Mouse (Mus musculus): ENCODE measurements around the gene Fbxl4. TPM values are rescaled to one million over a fixed set of nuclear protein-coding genes. Genes with fewer than 3 reads are reported as not detected.
"Not testable (repeated sequence)": the region's sequence is repeated elsewhere in the genome, so short reads cannot be mapped to it uniquely, and the experiment has no call there.

Fbxl4 gene
- 10 to 100 TPM; 14.3 TPM for total RNA-seq (2021)
- long read RNA-seq, experiment 1, transcript Fbxl4-201 (9 exons, 2,546 nt), result major isoform, 14 of 23 reads
- long read RNA-seq, experiment 1, partial matches to known transcripts, result 2 of 23 reads
- long read RNA-seq, experiment 1, other reads (novel, unspliced or antisense), result 6 of 23 reads
- long read RNA-seq, experiment 2, transcript Fbxl4-201 (9 exons, 2,546 nt), result major isoform, 16 of 22 reads
- long read RNA-seq, experiment 2, partial matches to known transcripts, result 0 of 22 reads
- long read RNA-seq, experiment 2, other reads (novel, unspliced or antisense), result 6 of 22 reads

DNA sequence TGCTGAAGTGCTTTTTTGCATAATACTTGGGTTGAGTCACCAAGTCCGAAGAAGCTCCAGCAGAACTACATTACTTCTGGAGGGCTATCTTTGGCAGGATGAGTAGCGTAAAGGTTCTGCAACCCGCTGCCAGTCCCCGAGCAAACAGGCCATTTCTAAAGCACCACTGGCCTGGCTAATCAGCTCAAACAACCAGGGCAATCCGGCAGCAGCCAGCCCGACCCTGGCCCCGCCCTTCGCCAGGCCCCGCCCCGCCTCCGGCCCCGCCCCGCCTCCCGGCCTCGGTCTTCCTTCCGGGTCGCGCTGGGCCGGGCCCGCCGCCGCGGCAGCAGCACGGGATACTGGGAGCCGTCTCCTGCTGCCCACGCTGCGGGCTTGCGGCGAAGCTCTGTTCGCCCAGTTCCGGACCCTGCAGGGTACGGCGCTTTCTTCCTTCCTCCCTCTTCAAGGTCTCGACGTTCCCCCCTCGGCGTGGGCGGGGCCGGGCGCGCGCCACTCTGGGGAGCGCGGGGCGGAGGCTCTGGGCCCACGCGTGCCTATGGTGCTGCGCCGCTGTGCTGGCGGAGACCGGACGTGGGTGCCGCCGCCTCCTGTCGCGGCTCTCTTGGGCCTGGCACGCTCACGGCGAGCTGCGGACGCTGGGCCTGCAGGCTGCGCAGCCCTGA is at the start of gene Fbxl4:
Gene Fbxl4, plus strand, starts transcription at position 278 of the 665 bp plus-strand sequence.
- DNase-seq (ENCODE audit: low spot score in 2 of 2), result peak; percentile 76 to 84

DNA sequence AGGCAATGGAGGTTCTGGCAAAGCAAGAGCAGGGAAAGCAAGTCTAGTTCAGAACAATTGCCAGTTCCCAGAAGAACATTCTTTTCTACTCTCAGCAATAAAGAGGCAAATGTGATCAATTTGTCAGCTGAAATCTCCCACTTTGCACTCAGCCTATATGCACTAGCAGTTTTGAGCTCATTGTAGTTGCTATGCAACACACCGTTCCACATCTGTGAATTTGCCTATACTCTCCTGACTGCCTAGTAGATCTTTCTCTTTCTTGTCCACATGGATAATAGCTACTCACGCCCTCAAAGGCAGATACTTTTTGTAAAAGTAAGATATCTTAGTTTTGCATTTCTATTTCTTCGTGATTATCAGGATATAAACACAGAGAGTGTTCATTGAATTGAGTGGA is 42.8 kb upstream of the Fbxl4 start:
- DNase-seq (ENCODE audit: low spot score in 2 of 2), result no peak

DNA sequence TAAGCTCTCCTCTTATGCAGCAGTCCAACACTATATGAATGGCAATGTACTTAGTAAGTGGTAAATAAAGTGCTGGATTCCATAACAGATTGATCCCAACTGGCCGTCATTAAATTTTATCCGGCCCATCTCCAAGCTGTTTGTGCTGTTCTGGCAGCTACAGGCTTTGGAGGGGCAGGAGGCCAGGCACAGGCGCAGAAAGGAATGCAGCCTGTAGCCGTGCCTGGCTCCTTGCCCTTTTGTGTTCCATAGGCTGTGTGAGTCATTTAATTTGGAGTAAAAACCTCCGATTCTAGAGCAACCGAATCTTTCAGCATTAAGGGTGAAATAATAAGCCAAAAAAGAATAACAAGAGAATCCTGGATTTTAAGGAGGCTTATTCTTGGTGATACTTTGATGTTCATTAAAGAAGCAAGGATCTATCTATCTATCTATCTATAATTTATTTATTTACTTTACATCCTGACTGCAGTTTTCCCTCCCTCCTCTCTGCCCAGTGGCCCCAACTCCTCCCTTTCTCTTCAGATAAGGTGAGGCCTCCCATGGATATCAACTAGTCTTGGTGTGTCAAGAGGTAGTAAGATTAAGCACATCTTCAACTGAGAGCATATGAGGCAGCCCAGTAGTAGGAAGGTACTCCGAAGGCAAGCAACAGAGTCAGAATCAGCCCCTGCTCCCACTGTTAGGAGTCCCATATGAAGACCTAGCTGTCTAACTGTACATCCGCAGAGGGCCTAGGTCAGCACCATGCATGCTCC is 14.3 kb upstream of the Fbxl4 start:
- DNase-seq (ENCODE audit: low spot score in 2 of 2), result peak in 1 of 2 experiments; percentile 58

DNA sequence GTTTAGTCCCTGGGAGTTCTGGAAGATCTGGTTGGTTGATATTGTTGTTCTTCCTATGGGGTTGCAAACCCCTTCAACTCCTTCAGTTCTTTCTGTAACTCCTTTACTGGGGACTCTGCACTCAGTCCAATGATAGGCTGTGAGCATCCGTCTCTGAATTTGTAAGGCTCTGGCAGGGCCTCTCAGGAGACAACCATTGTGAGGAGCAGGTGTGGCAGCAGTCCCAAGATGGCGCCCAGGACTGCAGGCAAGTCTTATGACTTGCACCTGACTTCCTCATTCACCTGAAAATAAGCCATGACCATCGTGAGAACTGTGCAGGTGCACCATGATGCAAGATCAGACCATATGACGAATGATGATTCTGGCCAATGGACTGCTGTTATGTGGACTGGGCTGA is 8.3 kb upstream of the Fbxl4 start:
- not testable (repeated sequence) for DNase-seq (ENCODE audit: low spot score in 2 of 2)

DNA sequence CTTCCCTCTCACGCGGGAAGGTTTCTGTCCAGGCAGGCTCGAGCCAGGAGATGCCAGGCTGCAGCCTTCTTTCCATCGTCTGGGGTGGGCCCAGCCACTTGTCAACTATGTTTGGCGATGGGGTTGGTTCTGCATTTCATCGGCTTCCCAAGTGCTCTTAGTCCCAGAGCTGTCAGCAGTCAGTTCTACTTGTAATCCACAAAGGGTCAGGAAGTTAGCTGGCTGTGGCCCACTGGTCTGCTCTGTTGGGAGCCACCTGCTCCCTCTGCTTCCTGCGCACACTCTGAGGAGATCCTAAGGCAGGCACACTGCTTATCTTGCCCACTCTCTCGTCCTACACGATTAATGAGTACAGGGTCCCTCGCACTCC is 573 bp downstream of the Fbxl4 start:
- DNase-seq (ENCODE audit: low spot score in 2 of 2), result no peak

DNA sequence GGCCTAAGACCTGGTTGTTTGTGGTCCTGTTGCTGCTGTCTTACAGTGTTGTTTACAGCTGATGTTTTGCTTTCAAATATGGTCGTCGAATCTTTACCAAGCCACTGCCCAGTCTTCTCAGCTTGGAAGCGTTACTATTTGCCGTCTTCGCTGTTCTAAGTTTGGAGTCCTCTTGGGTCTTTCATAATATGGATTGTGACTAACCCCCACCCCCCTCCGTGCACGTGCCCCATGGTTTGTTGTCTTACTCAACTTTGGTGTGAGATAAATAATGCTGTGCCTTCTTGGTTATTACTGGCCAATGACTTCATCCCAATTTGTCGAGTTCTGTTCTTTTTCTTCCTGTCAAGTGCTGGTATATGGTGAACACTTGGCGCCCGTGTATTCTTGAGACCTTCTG is 1.1 kb downstream of the Fbxl4 start:
- DNase-seq (ENCODE audit: low spot score in 2 of 2), result no peak

DNA sequence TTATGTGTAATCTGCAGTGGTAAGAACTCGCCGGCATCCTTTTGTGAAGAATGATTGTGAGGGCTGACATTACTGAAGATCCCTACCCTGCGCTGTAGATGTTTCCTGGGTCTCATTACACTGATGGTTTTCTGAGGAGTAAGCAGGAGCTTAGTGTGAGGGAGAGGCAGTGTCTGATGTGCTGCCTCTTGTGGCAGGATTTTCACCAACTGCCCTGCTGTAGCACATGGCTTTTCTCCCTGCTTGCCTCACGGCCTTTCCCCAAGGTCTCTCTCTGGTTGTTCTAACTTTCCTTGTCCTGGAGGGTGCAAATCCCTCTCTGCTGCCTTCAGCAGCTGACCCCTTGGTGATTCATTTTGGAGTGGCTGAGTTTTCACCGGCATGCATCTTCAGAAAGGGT is 10.0 kb downstream of the Fbxl4 start:
- no peak for DNase-seq (ENCODE audit: low spot score in 2 of 2)

DNA sequence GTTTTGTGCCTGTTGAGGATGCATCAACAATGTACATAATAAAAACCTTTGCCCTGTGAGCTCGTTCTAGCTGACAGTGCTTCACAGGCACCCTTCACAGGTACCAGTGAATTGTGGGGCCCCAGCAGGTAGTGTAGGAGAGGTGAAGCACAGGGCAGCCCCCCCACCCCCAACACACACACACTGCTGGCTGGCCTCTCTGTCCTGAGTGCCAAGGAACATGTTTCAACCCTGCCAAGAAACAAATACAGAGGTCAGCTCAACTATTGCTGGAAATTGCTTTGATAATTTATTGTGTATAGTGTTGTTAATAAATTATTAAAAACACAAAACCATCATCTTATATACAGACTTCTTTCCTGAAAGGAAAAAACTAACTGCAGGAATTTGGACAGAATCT is 21.2 kb downstream of the Fbxl4 start:
- DNase-seq (ENCODE audit: low spot score in 2 of 2), result no peak

DNA sequence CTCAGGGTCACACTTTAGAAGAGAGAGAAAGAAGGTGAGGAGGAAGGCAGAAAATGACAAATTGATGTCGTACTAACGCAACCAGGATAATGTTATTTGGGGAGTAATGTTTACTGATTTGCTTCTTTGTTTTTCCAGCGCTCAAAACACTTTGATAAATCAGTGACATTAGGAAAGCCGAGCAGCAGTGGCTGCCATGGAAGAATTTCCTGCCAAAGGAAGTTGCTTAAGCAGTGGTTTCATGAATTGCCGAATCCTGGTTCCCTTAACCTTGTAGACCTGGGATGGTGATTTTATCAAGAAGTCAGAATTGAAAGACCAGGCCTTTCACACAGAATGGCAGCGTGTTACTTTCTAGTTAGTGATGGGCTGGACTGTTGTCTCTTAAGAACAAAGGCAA is 23.3 kb downstream of the Fbxl4 start:
- DNase-seq (ENCODE audit: low spot score in 2 of 2), result no peak

DNA sequence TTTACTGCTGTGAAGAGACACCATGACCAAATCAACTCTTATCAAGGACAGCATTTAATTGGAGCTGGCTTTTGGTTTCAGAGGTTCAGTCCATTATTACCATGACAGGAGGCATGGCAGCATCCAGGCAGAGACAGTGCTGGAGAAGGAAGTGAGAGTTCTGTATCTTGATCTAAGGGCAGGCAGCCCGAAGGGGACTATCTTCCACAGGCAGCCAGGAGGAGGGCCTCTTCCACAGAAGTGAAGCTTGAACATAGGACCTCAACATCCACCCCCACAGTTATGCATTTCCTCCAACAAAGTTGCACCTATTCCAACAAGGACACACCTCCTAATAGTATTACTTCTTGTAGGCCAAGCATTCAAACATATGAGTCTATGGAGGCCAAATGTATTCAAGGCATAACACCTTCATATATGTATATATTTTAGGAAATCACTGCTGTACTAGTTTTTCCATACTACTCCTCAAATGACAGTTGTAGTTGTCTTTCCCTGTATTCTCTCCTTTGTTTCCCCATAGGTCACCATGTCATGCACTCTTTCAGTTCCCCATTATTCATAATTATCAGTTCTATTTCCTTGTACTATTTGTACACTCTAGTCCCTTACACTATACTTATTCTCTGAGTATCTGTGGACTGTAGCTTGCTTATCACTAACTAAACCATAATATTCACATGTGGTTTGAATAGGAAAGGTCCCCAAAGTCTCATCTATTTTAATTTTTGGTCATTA is 26.4 kb downstream of the Fbxl4 start:
- no peak for DNase-seq (ENCODE audit: low spot score in 2 of 2)

DNA sequence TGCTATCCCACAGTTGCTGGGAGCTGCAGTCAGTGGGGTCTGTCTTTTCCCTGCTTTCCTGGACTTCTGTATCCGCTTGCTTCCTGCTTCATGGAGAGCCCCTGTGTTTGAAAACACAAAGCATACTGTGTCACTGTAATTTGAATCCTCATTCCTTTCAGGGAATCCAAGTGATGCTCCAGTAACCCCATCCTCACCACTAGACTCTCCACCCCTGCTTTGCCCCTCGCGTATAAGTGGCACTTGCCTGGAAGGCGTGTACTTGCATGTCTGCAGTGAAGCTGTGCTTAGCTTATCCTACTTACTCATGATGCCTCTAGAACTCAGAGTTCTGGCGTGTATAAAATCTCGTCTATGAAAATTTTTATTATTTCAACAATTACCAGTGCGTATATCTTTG is 32.7 kb downstream of the Fbxl4 start:
- no peak for DNase-seq (ENCODE audit: low spot score in 2 of 2)

DNA sequence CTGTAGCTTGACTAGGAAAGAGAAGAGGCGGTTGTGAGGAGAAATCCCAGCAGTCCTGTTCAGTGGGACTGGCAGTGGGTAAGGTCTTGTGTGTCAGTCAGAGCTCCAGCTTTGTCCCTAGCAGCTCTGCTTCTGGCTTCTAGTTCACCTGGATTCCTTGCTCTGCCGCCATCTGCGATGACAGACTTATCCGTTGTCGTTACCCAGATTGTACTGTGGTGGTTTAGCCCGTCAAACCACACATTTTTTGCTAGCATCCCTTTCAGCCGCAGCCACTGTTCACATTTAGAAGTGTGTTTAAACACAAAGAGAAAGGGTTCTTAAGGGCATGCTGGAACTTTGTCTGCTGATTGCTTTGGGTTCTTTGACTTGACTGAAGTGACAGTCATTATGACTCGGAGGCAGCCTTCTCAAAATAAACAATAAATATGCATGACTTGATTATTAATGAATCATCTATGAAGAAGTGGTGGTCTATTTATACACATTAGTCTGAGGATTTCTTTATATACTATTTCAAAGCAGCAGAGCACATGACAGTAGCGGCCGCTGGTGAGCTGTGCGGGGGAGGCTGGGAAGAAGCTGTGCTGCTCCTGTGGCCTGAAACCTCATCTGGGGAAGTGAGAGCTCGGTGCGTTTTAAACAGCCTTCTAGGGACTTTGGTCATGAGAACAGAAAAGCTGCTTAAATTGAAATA is 35.6 kb downstream of the Fbxl4 start:
- DNase-seq (ENCODE audit: low spot score in 2 of 2), result no peak

DNA sequence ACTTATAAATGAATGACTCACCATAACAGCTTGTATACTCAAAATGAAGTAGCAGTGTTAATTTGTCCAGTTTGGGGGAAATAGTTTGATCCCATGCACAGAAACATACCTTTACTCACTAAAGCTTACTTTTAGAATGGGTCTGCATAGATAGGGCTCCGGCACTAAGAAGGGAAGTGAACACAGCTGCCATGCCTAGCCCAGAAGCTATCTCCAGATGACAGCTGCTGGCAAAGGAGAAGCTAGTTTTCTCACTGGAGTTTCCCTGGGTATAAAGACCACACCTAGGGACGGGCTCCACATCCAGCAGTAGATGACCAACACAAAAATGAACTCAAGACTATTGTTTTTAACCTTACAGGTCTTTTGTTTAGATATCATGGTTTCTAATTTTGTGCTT is 38.1 kb downstream of the Fbxl4 start:
- no peak for DNase-seq (ENCODE audit: low spot score in 2 of 2)

DNA sequence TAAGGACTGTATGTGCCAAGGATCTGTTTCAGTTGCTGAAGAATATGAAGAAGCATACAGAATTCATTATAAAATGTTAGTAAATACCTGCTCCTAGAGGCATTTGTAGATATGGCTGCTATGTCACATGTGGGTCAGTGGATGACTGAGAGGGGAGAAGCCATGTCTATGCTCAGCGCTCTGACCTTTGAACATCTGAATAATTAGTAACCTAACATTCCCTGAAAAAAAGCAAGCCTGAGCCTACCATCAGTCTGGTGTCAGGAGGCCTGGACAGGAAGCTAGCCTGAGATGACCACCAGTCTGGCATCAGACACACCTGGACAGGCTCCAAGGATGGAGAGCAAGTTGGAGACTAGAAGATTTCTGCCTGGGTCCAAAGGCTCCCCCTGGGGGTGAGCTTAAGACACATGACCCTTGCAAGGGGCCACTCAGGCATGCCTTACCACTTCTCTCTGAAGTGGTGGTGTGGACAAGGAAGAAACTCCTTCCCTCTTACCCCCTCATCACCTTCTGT is 39.2 kb downstream of the Fbxl4 start:
- no peak for DNase-seq (ENCODE audit: low spot score in 2 of 2)

DNA sequence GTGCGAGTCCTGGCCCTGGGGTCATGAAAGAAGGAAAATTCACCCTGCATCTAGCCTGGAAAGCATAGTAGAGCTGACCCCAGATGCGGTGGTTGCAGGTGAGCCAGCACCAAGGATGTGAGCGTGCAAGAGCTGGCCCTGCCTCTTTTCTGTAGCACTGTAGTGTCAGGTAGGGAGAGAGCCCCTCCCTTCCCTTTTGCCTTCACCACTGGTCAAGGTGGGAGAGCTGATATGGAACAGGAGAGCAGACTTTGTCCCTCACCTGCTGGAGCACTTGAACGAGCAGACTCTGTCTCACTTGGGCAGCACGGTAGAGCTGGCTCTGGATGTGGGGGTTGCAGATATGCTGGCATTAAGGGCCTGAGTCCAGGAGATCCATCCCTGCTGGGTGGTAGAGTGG is 39.7 kb downstream of the Fbxl4 start:
- no peak for DNase-seq (ENCODE audit: low spot score in 2 of 2)

DNA sequence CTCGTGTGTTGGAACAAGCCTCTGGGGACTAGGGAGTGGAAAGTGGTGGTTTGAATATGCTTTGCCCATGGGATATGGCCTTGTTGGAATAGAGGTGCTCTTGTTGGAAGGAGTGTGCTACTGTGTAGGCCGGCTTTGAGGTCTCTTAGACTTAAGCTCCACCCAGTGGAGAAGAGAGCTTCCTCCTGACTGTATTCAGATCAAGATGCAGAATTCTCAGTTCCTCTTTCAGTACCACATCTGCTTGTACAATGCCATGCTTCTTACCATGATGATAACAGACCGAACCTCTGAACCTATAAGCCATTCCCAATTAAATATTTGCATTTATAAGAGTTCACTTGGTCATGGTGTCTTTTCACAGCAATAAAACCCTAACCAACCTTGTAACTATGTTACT is 44.7 kb downstream of the Fbxl4 start:
- DNase-seq (ENCODE audit: low spot score in 2 of 2), result no peak

DNA sequence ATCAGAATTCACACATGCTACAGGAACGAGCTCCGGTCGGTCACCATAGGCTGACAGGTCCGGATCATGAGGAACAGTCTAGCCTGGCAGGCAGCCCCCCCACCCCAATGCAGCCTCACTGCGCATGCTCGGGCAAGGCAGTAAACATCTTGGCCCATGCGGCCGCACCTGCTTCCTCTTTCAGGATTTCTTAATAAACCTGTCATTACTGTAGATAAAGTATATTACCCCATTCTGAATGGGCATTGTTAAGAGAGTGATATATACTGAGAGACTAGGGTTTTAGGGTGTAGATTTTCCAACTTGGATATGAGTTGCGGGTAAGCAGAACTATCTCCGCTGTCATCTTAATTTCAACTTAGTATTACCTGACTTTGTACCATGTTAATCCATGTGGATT is 45.6 kb downstream of the Fbxl4 start:
- DNase-seq (ENCODE audit: low spot score in 2 of 2), result no peak

DNA sequence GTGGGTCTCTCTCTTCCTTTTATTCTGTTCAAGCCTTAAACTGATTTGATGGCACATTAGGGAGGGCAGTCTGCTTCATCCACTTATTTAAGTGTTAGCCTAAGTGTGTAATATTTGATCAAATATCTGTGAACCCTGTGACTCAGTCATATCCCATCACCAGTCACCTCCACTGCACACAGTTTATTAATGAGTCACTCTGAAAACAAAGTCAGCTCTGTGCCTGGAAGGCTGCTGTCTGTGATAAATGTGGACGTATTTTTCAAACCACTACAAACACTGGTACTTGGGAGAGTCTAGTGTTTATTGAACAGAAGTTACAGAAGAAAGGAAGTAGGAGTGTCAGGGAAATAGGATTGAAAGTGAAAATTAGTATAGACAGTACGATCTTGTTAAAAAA is 63.3 kb downstream of the Fbxl4 start:
- no peak for DNase-seq (ENCODE audit: low spot score in 2 of 2)

DNA sequence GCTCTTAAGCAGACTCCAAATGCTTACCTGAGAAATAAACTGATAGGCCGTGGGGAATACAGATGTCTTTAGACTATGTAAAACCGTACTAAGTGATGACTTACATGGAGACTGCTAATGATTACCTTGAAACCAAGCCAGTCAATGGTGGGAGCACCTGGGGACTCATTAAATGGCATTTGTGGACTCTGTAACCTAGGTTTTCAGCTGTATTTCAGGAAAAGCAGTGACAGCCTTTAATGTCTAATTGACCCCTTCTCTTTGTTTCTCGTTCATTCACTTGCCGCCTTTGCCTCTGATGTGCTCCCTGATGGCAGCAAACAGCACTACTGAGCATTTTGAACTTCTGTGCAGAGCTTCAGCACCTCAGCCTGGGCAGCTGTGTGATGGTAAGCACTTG is 65.1 kb downstream of the Fbxl4 start:
- DNase-seq (ENCODE audit: low spot score in 2 of 2), result no peak

DNA sequence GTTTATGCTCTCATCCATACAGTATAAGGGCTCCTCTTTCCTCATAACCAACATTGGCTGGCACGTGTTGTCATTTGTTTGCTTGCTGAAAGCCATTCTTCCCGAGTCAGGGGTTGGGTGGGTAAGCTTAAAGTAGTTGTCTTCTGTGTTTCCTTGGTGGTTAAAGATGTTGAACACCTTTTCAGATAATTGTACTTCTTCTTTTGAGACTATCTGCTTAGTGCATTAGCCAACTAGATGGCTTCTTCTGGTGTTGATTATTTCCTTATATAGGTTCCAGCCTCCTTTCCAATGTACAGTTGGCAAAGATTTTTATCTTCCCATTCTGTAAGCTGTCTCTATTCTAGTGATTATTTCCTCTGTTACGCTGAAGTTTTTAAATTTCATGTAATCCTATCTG is 70.8 kb downstream of the Fbxl4 start:
- no peak for DNase-seq (ENCODE audit: low spot score in 2 of 2)

DNA sequence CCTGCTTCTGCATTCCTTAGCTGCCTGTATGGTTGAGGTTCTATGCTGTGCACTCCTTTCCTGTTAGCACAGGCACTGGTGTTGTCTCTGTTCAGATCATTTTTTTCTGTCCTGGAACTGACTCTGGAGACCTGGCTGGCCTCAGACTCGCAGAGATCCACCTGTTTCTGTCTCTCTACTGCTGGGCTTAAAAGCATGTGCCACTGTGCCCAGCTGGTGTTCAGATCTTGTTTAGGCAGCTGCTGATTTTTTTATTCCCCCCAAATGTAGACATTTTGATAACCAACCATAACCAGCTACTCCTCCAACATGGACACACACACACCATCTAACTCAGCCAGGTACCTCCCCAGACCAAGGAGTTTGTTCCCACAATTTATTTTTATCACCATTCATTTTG is 112.2 kb downstream of the Fbxl4 start:
- DNase-seq (ENCODE audit: low spot score in 2 of 2), result no peak

Data from gastrocnemius, postnatal 4 days (tissue).